Mouse (Mus musculus) kidney, postnatal 25 days (tissue): Measurements from ENCODE around the gene Gm29609.

Source experiments
- DNase-seq, 2 experiments: peaks; one replicate each; pipeline ENCODE4 v3.0.0; 2021; ENCODE audit warnings: mixed read lengths in 2 of 2

The Gm29609 gene

GRCm38 (mm10) chr5:31138241-31138967, 41.3 kb downstream of the Gm29609 start, which contains the start of gene Ucn:
Gene Ucn, minus strand, starts transcription at chr5:31138829.
- no peak for DNase-seq

- DNase-seq, result no peak
Measured at GRCm38 (mm10) chr5:31137658-31138057, 42.1 kb downstream of the Gm29609 start.

DNA sequence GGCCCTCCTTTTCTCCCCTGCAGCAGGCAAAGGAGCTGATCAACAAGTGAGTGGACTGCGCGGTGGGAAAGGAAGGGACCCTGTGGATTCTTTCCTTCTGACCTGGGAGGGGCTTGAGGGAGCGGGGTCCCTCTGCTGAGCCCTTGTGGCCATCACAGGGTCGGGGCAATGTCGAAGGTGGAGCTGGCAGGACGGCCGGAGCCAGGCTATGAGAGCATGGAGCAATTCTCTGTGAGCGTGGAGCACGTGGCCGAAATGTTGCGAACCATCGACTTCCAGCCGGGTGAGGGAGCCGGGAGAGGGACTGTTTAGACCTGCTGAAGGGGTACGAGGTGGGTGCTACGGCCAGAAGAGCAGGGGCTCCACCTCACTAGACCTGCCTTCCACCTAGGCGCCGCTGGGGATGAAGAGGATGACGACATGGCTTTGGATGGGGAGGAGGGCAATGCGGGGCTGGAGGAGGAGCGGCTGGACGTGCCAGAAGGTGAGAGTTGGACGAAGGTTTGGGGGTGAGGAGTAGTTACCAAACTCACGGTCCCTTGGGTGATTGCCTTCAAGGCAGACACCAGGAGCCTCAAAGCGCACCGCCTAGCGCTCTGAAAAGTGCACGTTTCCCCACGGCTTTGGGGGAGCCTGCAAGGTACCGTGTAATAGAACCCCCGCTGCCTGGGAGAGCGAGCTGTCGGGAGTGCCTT, 42.8 kb downstream of the Gm29609 start:
- no peak for DNase-seq

GRCm38 (mm10) chr5:31126050-31126449, 53.7 kb downstream of the Gm29609 start:
- DNase-seq, result no peak

DNA sequence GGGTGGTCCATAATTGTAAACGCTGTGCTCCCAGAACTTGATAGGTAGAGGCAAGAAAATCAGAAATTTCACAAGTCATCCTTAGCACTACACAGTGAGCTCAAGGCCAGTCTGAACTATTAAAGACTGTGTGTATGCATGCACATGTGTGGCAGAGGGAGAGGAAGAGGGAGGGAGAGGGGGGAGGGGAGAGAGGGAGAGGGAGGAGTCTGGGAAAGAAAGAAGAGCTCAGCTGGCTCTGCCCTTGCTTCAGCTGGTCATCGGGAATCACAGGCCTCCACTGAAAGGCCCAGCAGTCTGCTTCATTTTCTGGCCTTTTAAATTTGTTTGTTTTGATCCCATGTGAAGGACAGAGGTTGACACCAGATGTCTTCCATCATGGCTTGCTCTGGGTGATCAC, 56.2 kb downstream of the Gm29609 start:
- DNase-seq, result no peak

DNA sequence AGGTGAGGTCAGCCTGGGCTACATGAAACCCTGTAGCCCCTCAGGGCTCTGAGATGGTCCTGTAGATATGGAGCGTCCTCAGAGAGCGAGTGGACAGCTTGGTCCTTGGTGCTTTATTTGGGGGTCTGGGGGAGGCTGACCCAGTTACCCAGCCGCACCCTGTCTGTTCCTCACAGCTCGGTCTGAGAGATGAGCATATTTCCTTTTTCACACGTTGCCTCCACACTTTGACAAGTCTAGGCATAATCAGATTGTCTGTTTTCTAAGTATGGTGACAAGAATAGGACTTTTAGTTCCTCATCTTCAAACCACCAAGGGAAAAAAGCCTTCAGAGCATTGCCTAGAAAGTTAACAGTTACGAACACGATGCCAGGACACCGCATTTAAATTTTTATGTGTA, 58.6 kb downstream of the Gm29609 start:
- no peak for DNase-seq

- DNase-seq, result no peak
Measured at GRCm38 (mm10) chr5:31116912-31117311, 62.8 kb downstream of the Gm29609 start.

DNA sequence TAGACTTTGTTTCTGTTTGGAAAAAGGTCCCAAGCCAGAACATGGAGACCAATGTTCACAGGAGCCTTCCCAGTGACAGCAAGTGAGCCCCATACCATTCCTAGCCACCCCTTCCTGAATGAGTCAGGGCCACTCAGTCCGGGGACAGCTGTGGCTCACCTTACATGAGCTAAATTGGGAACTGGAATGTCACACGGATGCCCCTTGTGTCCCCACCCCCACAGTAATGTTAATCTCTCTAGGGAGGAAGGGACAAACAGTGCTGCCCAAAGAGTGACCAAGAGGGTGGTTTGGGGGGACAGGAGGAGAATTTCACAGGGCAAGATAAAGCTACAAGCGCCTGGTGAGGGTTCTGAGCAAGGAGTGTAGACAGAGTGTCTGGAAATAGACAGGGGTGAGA, 63.4 kb downstream of the Gm29609 start, which contains the start of gene Trim54:
TSS of gene Trim54 (plus strand) at position 359 of the 400 bp plus-strand sequence.
- DNase-seq, result no peak

DNA sequence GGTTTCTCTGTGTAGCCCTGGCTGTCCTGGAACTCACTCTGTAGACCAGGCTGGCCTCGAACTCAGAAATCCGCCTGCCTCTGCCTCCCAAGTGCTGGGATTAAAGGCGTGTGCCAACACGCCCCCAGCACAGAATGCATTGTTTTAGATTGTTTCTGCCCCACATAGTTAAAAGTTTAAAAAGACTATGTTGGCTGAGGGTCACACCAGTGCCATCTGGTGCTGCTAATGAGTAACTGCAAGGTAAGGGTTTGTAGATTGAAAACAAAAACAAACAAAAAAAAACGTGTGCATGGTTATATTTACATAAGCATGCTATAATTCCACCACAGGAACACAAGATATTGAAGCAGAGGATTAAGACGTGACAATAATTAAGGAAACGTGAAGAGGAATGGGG, 68.9 kb downstream of the Gm29609 start:
- DNase-seq, result peak in 1 of 2 experiments; percentile 20

GRCm38 (mm10) chr5:31108000-31108490, 71.7 kb downstream of the Gm29609 start, which contains the start of gene Slc30a3:
Gene Slc30a3, minus strand, starts transcription at chr5:31108237.
- no peak for DNase-seq

- no peak for DNase-seq
Measured at GRCm38 (mm10) chr5:31105814-31106335, 73.8 kb downstream of the Gm29609 start, which contains the start of gene Dnajc5g. Gene Dnajc5g, plus strand, starts transcription at chr5:31106285.

DNA sequence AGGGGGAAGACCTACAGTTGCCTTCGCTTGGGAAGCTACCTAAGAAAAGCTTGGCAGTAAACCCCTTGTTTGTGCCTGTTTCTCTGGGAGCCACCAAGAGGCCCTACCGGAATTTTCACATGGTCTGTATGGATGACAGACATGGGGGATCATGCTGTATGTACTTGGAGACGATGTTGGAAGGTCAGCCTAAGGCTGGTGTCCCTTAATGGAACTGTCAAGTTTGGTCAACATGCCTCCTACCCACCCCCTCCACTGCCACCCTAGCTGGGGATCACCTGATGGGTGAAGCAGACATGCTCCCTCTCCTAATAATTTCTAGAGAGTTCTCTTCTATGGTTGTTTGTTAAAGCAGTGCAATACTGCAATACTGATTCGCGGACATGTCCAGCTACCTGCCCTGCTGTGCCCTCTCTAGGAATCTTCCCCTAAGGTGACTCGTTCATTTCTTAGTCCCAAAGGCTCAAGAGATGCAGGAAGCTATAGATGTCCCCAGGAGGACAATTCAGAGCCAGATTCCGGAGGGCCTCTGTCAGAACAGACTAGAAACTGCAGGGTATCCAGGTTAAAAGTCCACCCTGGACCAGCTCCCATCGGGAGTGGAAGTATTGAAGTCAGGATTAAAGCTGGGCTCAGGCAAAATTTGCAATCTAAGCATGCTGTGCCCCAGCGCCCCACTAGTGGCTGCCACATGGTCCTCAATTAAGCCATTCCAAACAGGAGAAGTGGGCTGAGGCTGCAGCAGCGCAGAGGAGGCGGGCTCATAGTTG, 83.8 kb downstream of the Gm29609 start:
- DNase-seq, result no peak

DNA sequence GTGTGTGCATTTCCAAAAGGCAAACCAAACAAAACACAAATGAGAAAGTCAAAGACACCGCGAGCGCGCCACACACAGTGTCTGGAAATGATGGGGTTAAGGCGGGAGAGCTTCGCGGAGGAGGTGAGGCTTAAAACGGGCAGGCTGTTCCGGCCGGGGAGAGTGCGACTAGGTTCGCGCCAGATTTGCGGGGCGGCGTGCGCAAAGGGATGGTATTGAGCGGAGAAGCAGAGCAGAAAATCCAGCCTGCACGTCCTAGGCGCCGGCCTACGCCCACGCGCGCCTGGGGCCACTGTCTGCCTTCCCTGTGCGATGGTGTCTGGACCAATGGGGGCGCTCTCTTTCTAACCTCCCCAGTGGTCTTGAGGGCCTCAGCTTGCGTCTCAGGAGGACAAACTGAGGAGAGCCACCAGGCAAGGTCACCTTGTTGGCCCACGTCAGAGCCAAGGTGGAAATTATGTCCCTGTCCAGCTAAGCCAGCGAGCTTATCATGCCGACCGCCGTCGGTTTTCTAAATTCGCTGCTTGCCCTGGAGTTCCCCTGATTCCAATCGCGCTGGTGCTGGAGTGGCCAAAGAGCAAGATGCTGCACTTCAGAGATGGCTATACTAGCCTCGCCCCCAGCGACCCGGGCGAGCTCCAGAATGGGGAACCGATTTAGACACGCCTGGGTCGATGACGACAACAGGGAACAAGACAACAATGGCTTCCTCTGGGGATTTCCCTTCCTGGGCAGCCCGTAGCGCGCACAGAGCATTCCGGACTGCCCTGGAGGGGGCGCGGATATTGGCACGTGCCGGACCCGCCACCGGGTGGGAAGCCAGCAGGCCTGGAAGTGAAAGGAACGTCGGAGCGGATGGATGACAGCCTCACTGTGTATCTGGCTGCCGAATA, 84.7 kb downstream of the Gm29609 start:
- peak; percentile 45 to 65 for DNase-seq
